Mouse (Mus musculus) myocyte (in vitro differentiated cells): ENCODE measurements at regions not wholly inside any gene's neighbourhood (a gene's known extent, or its start where the extent isn't known, plus 50 kb on each side); places are given as distances from the start of the nearest gene placed in this dataset.

Experiments used
- CEBPB ChIP-seq: IDR thresholded peaks from 2 replicates; pipeline ENCODE4 v1.6.1; 2011; ENCODE audit warnings: mild to moderate bottlenecking, moderate library complexity; ENCODE audit not compliant: poor library complexity, insufficient read depth, severe bottlenecking
- E2F4 ChIP-seq: IDR thresholded peaks from one replicate; pipeline ENCODE4 v1.6.1; 2011; ENCODE audit warnings: mild to moderate bottlenecking, control low read depth, moderate library complexity; ENCODE audit not compliant: insufficient read depth
- MAX ChIP-seq: IDR thresholded peaks from one replicate; pipeline ENCODE4 v1.6.1; 2011; ENCODE audit warnings: low read depth, mild to moderate bottlenecking, control low read depth
- MYOD1 ChIP-seq, 3 experiments: IDR thresholded peaks; one replicate each; pipeline ENCODE4 v1.6.1; 2011; ENCODE audit warnings: control low read depth in 2 of 3, low read depth in 2 of 3, mild to moderate bottlenecking in 2 of 3, moderate library complexity in 1 of 3; ENCODE audit not compliant: insufficient read length in 2 of 3, control insufficient read depth in 1 of 3
- MYOG ChIP-seq, 3 experiments: IDR thresholded peaks; one replicate each; pipeline ENCODE4 v1.6.1; 2011; ENCODE audit warnings: control low read depth in 2 of 3, low read depth in 2 of 3, mild to moderate bottlenecking in 2 of 3; ENCODE audit not compliant: insufficient read length in 2 of 3, control insufficient read depth in 1 of 3, insufficient read depth in 1 of 3
- POLR2A ChIP-seq: IDR thresholded peaks from one replicate; pipeline ENCODE4 v1.6.1; 2011; ENCODE audit warnings: low read depth, mild to moderate bottlenecking, control low read depth, moderate library complexity; ENCODE audit not compliant: insufficient read length
- SRF ChIP-seq: IDR thresholded peaks from one replicate; pipeline ENCODE4 v1.6.1; 2011; ENCODE audit warnings: low read depth; ENCODE audit not compliant: control insufficient read depth, insufficient read length
- TCF12 ChIP-seq: IDR thresholded peaks from one replicate; pipeline ENCODE4 v1.6.1; 2011; ENCODE audit warnings: mild to moderate bottlenecking, control low read depth; ENCODE audit not compliant: poor library complexity, insufficient read depth, severe bottlenecking
- USF1 ChIP-seq: IDR thresholded peaks from one replicate; pipeline ENCODE4 v1.6.1; 2011; ENCODE audit warnings: low read depth, mild to moderate bottlenecking, control low read depth, moderate library complexity

DNA sequence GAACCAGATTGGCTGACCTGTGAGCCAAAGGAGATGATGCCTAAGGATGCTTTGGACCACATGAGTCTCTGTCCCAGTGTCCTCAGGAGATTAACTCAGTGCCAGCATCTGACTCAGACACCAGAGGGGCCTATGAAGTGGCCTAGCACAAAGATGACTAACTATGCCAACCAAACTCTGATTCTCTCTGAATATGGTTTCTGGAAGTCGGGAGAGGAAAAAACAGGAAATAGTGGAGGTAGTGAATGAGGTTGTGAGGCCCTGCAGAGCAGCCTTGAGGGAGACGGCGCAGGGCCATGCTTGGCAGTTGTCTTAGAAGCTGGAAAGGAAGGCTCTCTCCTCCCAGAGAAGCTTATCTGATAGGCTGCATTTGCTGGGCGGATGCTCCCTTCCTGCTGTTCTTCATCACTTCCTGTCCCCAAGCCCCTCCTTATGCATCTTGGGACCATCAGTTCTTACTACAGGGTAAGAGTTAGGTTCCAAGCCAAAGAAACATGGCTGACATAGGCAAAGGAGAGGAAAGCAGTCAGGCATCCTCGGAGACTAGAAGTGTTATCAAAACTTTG, 155.4 kb downstream of the Tle3 start:
- TF ChIP-seq MAX (no peak), USF1 (no peak), POLR2A (no peak), CEBPB (no peak), TCF12 (no peak), E2F4 (no peak), SRF (no peak), MYOD1 (IDR thresholded peaks at IDR 0.05; ENCODE audit: control insufficient read depth in 1 of 3, insufficient read length in 2 of 3, low read depth in 2 of 3) (no peak), MYOG (IDR thresholded peaks at IDR 0.05; ENCODE audit: control insufficient read depth in 1 of 3, insufficient read depth in 1 of 3, insufficient read length in 2 of 3, low read depth in 2 of 3) (no peak)
